Mouse (Mus musculus): ENCODE data around the gene Pacrg. TPM values are rescaled to one million over a fixed set of nuclear protein-coding genes. Genes with fewer than 3 reads are reported as not detected.

Gene Pacrg
- total RNA-seq, 2 experiments from 2014 or later = 24.1 to 26.2 TPM

DNA sequence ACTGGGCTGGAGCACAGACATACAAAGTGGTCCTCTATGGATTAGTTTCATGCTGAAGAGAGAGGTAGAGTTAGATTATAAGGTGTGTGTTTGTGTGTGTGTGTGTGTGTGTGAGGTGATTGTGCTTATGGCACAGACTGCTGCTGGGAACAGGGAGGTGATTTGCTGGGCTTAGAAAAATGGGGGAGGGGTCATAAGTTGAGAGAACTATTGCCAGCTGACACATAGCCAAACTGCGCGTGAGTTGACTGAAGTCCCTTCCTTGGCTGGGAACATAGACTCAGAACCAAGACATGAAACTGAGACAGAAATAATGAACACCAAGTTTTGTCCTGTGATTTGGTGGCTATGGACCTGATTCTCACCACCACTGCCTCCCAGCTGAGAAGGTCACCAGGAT, 351.2 kb downstream of the Pacrg start:
- DNase-seq = no peak

DNA sequence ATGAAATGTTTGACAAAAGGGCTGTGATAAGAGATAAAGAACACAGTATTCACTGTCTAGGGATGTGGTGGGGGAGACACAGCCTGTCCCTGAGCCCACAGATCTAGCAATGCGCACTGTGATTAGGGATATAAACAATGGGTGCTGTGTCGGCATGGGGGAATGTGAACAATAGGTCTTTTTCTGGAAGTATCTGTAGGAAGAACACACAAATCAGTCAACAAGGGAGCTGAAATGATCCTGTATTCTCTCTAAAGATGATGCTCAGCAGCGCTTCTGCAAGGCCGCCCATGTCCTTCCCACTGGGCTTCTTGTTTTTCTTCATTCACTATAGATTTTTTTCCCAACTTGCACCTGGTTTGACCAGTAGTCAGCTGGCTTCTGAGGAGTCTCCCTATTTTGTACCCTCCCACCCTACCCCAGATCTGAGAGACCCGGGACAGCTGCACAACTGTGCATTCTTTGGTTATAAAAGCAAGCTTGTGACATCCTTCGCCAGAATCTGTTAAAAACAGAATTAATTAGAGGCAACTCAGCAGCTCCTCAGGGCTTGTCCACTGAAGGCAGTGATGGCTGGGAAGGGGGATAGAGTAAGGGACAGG, 356.1 kb downstream of the Pacrg start:
- DNase-seq = peak in 1 of 2 experiments; percentile 43

DNA sequence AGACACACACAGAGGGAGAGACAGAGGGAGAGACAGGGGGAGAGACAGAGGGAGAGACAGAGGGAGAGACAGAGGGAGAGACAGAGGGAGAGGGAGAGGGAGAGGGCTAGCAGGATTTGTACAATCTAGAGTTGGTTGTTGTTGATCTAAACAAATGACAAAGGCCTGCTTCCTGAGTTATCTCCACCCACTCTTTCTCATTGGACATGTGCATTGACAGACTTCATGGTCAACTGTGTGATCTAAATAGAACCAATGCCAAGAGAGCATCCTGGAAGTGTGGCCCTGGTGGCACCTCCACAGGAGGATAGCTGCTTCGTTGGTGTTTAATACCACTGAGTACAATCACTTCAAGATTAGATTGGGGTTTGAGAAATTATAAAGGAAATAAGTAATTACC, 359.0 kb downstream of the Pacrg start:
- DNase-seq = no peak

DNA sequence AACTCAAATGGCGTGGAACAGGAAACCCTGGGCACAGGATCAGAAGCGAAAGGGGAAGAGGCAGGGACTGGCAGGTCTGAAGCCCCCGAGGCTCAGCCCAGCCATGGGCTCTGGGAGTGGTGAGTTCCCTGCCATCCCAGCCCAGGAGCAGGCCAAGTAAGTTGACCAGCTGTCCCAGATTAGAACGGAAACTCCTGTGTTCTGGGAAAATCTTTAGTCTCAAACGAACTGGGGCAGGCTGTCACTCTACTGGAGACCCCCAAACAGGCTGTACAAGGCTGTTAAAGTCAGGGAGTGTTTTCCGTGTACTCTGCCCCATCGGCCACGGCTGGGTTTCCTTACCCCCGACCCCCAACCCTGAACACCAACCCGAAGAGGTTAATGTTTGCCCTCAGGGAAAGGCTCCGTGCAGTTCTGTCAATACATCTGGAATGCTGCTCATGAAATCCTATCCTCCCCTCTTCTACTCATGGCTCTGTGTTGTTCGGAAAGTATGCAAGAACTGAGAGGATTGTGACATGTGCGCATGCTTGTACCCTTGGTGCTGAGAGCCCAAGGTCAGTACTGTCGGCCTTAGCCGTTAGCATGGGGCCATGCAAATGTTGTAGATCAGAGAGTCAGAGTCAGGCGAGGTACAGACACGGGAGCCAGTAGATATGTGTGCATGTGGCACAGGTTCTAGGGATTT, 360.9 kb downstream of the Pacrg start:
- no peak for DNase-seq

DNA sequence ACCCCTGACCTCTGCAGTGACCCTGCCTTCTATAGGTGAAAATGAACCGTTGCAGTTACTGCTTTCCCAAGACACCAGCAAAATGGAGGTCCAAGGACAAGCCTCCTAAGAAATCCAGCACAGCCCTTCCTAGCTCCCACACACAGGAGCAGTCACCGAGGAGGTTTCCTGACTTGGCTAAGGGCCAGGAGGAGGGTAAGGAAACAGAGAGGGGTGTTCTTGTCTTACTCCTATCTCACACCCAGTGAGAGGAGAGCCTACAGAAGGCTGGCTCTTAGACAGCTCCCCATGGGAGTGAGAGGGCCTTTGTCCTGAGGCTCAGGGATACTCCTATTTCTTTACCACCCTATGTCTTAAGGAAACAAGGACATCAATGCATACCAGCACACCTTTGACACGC, 361.7 kb downstream of the Pacrg start:
- DNase-seq = no peak

DNA sequence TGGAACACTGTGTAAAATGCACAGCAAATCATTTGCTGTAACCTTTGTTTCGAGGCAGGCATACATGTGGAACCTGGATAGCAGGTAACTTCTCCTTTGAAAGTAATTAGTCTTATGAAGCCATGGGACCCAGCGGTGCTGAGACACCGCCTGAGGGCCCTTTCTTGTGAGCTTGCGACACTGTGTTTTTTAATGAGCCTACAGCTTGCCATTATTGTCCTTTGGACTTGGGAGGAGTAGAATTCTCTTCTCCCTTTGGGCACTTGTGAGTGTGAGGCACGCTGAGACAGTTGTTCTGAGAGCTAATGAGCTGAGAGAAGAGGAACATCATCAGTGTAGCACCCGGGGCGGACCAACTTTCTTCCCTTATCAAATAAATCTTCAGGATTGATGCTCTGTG, 363.3 kb downstream of the Pacrg start:
- DNase-seq = no peak

DNA sequence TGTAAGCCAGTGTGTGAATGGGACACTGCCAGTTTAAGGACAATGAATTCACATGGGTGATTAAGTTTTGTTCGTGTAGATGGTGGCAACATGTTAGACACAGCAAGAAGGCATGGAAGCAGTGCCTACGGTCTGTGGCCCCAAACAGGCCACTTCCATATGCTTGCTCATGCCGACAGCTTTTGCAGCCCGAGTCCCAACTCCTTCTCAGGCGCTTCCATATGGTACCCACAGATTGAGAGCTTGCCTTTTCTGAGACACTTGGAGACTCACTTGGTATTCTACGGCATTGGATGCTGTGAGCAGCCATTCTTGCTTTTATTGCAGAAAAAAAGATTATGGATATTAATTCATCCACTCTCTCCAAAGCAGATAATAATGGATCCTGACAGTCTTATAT, 365.1 kb downstream of the Pacrg start:
- DNase-seq = no peak

DNA sequence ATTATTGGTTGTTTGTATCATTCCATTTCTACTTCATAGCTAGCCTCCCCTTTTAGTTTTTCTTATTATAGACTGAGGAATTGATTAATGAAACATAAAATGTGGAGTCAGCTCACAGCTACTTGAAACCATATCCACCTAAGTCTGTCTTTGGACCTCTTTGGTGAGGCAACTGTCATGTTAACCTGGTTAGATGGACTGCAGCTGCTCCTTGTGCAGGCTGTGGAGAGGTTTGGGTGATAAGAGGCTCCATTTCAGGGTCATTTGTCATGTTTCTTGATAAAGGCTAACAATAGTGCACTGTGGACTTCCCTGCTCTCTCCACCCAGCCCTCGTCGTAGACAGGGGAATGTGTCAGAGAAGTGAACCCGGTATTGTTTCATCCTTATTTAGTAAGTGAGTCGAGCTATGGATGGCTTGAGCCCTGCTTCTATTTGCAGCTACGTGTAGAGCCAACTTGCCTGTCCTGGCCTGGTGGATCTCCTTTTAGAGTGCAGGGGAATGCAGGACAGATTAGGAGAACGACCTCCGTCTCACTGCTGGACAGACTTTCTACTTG, 366.2 kb downstream of the Pacrg start:
- no peak for DNase-seq

DNA sequence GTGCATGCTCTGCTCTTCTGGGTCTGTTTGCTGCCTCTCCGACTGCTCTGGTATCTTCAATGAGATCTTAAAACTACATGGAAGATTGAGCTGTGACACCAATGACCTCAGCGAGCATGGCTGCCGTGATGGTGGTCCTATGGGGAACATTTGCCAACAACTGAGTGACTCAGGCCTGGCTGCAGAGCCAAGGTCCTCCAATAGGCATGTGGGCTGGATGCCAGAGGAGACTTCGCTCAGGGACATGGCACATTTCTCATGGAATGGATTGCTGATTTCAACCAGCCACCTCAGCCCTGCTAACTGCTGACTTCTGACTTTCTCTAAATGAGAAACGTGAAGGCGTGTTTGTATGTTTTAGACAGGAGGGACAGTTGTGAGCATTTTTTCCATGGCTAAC, 366.9 kb downstream of the Pacrg start:
- DNase-seq = no peak

DNA sequence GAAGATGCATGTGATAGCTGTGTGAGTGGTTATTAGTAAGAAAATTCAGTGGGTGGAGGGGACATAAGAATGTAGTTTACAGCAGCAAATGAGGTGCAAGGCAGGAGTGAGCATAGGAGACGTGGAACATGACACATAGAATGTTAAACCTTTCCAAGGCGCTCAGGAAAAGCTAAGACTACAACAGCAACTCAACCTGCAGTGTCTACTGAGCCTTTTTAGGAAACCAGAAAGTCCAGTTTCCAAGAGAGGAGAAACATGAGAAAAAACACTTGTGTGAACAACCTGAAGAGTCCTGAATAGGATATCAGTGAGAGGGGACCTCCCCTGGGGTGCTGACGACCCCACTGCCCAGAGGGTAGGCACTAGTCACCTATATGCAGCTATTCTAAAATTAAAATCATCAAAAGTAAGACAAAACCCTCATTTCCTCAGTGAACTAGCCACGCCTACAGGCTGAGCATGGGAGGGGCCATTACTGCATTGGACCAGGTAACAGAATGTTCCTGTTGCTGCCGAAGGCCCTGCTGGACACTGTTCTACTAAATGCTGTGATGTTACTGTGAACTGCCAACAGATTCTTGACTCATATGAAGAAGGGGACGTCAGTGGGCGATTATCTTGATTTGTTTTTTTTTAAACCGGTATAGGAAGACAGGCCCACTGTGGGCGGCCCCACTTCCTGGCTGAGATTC, 370.1 kb downstream of the Pacrg start:
- no peak for DNase-seq

DNA sequence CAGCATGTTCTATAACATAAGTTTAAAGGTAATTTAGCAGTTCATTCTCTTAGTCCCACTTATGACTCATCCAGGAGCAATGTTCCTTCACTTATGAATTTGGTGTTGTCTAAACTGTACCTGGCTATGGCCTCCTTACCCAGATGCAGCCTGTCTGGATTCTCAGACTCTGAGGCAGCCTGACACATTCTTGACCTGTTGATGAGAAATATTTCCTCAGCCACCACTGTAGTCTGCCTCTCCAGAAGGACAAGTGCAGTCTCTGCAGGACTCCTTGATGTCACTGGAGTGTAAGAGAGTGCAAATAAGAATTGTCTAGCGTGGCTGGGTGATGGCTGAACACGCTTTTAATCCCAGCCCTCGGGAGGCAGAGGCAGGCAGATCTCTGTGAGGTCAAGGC, 373.0 kb downstream of the Pacrg start:
- DNase-seq = no peak

DNA sequence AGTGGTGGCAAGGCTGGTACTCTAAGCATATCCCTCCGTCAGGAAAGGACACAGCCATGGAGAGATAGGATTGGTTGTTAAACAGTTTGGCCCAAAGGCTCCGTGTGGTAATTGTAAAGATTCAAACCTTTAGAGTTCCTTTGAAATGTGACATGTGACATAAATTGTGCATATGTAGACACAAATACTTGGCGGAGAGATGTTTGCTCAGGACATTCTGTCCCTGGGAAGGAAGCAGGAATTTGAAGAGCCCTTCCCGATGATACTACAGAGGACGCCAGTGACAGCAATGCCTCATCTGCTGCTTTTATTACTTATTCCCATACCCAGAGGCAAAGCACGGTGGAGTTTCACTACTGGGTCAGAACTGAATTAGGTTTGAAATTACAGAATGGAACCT, 374.6 kb downstream of the Pacrg start:
- no peak for DNase-seq

DNA sequence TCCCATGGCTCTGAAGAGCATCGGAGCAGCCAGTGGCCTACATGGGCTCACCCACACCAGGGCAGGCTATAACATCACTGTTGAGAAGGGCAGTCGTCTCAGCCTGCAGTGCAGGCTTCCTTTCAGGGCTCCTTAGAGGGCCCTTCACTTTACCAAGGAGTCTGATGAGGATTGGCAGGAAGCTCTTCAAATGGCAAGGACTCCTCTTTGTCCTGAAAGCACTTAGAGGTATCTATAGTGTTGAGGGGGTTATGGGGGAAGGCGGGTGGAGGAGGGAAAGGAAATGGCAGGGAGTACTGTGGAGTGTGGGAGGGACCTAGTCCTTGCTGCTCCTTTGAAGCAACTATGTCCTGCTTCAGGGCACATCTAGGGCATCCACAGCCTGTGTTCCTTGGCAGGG, 375.4 kb downstream of the Pacrg start:
- no peak for DNase-seq

DNA sequence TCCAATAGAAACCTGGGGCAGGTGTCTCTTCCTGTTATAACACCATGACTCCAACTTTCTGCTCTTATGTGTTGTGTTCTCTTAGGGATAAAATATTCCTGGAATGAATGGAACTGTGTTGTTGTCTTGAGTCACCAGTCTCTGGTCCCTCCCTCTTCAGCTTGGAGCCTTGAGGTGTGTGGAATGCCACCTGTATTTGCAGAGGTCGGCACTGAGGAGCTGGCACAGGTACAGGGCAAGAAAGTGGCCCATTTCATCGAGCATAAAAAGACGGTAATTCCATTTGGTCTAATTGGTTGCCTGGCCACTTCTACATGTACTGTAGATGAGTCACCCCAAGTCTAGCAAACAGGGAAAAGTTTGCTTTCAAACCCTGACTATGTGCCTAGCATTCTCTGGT, 376.5 kb downstream of the Pacrg start:
- no peak for DNase-seq

DNA sequence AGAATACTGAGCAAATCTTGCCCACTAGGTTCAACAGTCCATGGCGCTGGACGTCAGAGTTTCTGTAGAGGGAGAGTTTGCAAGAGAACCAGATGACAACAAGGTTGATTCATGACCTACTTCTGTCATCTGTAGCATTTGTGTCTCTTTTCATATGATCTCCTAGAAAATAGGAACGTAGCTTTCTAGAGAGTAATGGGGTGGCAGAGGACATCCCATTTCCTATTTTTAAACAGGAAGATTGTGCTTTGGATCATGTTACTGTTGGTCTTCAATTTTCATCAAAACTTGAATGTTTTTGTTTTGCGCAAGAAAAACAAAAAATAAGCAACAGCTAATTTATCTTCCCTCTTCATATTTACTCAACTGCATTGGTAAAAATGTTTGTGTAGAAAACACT, 379.2 kb downstream of the Pacrg start:
- no peak for DNase-seq

DNA sequence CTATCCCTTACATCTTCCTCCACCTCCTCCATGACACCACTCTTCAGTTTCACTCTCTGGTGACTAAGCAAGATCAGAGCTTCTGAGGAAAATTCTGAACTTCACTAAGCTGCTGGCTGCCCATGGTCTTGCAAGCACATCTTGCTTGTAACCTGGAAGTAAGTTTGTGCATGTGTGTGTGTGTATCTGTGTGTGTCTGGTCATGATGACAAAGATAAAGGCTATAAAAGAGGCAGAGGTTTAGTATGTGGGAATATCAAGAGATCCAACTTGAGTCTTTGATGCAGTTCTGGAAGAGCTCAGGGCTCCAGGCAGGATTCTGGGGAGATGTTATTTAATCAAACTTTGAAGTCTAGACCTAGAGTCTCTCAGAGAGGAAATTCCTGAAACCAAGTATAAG, 381.4 kb downstream of the Pacrg start:
- DNase-seq = no peak

DNA sequence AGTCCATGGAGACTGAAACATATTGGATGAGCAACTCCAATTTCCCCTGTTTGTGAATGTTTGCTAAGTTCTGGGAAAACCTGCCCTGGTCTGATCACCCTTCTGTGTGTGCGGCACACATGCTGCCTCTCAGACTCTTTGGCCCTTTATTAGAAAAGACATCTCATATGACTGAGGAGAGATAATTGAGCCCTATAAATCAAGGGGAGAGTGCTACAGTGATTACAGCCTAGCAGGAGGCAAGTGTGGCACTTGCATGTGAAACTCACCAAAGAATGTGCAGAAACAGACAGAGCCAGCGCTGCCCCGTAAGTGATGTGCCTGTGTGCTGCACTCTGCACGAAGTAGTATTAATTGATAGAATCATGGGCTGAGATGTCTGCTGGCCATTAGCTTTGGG, 383.7 kb downstream of the Pacrg start:
- DNase-seq = no peak

DNA sequence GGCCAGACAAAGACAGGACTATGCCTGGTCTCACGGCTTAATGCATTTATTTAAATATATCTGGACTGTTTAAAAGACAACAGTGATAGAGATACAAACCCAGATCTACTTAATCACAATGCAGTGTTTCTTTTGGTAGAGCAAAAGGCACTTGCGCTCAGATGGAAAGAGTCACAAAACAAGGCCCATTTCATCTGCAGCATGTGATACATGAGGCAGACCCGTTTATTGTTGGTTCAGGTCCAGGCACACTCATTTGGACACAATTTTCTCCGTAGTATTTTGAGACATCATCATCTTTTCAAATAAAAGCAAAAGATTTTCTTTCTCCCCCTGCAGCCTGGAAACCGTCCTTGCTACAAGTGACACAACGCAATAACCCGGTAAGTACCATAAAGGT, 384.1 kb downstream of the Pacrg start:
- no peak for DNase-seq

DNA sequence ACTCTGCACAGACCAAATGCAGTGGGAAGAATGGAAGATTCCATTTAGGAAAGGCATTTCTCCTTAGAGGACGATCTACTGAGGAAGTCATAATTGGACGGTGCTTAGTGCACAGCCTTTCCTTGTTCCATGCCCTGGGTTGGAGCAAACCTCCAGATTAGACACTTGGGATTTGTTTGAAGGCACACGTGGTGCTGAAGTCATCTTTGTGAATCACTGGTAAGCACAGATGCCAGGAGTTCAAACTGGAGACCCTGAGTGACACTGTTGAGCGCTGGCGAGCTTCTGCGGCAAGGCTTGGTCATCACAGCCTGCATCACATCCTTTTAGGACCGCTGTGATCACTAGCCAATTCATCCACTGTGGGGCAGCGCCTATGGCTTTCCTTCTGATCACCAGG, 385.7 kb downstream of the Pacrg start:
- no peak for DNase-seq

DNA sequence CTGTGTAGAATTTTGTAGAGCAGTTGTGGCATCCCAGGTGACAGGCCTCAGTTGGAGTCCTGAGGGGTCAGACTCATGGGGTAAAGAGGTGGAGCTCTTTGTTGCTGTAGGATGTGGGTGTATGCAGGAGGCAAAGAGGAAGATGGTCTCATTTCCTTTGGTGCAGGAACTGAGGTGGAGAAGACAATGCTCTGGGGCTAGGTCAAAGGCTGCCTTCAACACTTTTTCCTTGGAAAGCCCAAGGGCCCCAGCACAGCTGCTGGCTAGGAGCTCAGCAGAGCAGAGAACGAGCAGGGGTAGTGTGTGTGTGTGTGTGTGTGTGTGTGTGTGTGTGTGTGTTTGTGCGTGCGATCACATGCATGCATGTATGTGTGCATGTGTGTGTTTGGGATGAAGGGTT, 387.3 kb downstream of the Pacrg start:
- no peak for DNase-seq

DNA sequence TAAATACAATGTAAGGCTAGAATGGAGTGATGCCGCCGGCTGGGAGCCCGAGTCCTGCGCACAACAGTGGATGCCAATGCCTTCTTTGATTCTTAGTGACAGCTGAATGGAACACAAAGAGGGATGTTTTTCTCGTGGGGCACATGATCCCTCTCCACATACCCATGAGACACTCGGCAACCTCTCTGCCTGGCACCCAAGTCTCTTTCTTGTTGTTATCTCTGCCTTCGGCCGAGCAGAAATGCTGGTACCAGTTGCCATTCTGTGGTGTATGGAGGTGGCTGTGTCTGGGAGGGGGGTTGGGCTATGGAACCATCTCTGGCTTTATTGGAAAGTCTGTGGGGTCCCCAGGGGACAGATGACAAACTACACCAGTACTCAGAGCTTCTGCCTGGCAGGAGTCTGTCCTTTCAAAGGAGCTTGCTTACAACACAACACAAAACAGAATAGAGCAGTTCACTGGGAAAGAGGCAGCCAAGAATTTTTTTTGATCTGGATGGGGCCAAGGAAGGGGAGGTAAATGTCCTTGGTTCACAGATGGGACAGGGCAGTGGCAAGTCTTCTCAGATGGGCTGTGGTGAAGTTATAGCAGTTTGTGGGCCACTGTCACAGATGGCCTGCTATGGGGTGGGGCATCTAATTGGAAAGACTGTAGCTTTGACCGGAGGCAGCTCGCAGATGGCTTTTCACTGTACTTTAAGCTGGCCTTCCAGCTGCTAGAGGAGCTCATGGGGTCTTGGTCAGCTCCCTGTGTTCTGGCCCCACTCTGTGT, 388.6 kb downstream of the Pacrg start:
- DNase-seq = peak in 1 of 2 experiments; percentile 31

DNA sequence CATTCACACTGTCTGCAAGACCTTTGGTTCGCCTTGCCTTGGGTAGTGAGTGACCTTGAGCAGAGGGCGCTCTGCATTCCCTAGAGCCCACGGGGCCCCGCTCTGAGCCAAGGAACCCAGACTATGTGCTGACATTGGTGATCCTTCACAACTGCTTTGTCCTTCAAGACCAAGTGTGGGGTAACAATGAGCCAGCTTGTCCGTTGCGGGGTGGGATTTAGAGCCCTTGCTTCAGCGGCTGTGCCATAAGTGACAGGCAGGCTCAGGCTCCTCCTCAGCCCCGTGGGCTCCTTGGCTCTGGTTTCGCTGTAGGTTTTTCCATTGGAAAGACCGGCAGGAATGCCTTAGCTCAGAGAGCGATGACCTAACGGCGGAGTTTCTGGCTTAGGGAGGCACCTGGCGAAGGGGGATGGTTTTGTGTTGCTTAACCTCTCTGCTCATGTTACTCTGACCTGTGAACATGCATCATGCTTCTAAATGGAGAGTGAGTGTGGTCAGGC, 390.3 kb downstream of the Pacrg start:
- DNase-seq = no peak

DNA sequence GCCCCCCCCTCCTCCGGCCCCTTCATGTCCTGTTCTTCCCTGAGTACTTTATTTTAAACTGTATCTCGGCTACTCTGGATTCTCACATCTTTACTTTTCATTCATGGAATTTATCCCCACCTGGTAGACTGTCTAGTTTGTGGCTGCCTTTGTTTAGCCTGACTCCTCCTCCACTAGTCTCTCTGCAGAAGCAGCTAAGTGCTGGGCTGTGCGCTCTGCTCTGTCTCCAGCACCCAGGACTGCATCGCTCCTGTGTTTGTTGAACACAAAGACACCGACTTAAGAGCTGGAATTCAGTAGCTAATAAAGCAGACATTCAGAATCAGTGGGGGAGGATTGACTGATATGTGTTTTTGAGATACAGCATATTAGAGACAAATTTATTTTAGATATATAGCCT, 391.7 kb downstream of the Pacrg start:
- no peak for DNase-seq

All from layer of hippocampus, postnatal 36 days (tissue).